Mouse (Mus musculus) ES-Bruce4 (cell line): ENCODE results near the gene Ccl28.

Experiments used
- CTCF ChIP-seq: IDR thresholded peaks from one replicate; pipeline ENCODE4 v1.8.1; 2011; ENCODE audit warnings: low read depth, low read length
- EP300 ChIP-seq: IDR thresholded peaks from 2 replicates; pipeline ENCODE4 v1.6.1; 2011; ENCODE audit warnings: low read depth, low read length; ENCODE audit not compliant: insufficient read depth
- POLR2A ChIP-seq: IDR thresholded peaks from one replicate; pipeline ENCODE4 v1.8.1; 2011; ENCODE audit warnings: low read length; ENCODE audit not compliant: insufficient read depth

DNA sequence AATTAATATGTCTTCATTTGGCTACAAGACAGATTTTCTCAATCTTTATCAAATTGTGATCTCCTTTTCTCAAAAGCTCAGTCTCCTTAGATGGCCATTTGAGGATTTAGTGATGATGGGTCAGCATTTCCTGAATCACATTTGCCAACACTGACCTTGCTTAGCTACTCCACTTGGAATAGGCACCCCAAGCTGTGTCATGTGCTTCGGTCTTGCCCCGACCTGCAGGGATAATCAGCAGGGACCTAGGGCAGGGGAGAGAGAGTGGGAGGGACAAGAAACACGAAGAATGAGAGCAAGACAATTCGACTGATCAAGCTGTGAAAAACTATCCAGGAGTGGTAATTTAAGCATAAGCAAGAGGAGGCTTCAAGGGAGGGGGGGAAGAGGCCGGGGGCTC, 21.1 kb downstream of the Ccl28 start:
- TF ChIP-seq CTCF (no peak), POLR2A (no peak), EP300 (no peak)
